Mouse (Mus musculus): ENCODE measurements at regions not wholly inside any gene's neighbourhood (a gene's known extent, or its start where the extent isn't known, plus 50 kb on each side); places are given as distances from the start of the nearest gene placed in this dataset.

- no peak for ATAC-seq (replicated peaks in 1 of 2; ENCODE audit: insufficient read depth in 1 of 2, low FRiP score in 2 of 2, low TSS enrichment in 1 of 2, low read depth in 1 of 2, poor library complexity in 2 of 2, severe bottlenecking in 2 of 2)
Measured at GRCm38 (mm10) chr10:39233926-39234450, 70.4 kb upstream of the Ccn6 start.

DNA sequence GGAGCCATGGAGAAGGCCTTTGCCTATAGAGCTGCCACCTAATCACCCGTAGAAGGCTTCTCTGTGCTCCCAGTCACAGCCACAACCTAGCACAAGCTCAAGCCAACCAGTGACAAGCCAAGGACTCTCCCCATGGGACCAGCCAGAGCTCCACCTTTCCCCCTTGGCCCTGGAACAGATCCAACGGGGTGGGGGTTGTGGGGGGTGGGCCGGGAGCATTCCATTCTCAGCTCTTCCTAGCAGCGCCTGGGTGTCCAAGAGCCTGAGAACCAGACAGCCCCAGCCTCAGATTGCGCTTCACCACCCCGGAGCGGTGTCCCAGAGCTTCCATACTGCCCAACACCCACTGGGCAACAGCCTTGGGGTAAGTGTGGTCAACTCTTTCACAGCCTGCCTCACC lies 69.6 kb upstream of the Ccn6 start:
- ATAC-seq (replicated peaks in 1 of 2; ENCODE audit: insufficient read depth in 1 of 2, low FRiP score in 2 of 2, low TSS enrichment in 1 of 2, low read depth in 1 of 2, poor library complexity in 2 of 2, severe bottlenecking in 2 of 2) = no peak

DNA sequence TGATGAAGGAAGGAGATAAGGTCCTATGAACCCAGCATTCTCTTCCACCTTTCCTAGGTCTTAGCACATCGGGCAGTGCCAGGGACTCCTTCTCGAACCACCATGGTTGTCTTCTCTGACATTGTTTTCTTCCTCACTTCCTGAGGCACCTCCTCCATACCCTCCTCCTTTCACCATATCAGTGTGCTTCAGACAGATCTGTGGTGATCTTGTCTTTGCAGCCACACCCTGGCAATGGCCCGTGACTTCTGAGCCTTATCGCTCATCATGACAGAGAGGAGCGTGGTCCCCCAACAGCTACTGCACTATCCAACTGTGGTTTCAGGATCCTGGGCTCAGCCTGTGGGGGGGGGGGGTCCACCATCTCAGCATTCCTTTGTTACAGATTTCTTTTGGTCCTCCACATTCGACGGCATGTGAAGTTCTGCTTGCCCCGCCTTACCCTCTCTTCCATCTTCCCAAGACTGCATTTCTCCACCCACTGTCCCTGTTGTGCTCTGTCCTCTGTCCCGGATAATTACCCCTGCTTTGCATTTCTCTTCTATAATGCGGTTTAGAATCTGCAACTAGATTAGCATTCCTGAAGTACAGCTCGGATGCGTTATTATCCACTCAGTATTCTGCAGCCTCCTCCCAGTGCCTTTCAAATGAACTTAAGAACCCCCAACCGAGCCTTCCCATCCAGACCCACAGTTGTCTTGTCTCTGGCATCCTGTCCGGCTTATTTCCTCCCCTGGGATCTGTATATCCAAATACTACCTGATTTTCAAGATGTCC lies 67.2 kb upstream of the Ccn6 start:
- ATAC-seq (replicated peaks in 1 of 2; ENCODE audit: insufficient read depth in 1 of 2, low FRiP score in 2 of 2, low TSS enrichment in 1 of 2, low read depth in 1 of 2, poor library complexity in 2 of 2, severe bottlenecking in 2 of 2) = no peak

DNA sequence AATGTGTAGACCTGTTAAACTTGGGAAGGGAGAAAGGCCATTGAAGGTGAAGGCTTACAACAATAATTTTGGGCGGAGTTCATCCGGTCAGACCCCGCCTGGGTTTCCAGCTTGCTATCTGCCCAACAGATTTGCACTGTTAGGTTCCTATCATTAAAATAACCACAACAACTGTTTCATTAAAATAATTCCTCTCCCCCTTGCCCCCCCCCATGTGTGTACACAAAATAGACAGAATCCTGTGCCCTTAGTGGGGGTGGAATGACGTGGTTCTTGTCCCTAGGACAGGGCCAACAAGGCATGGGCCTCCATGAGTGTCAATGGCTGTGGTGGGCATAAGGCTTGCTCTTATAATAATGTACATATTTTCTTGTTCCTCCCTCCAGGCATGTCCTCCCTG lies 65.6 kb upstream of the Ccn6 start:
- ATAC-seq (replicated peaks in 1 of 2; ENCODE audit: insufficient read depth in 1 of 2, low FRiP score in 2 of 2, low TSS enrichment in 1 of 2, low read depth in 1 of 2, poor library complexity in 2 of 2, severe bottlenecking in 2 of 2) = no peak

- no peak for ATAC-seq (replicated peaks in 1 of 2; ENCODE audit: insufficient read depth in 1 of 2, low FRiP score in 2 of 2, low TSS enrichment in 1 of 2, low read depth in 1 of 2, poor library complexity in 2 of 2, severe bottlenecking in 2 of 2)
Measured at GRCm38 (mm10) chr10:39228027-39228426, 64.4 kb upstream of the Ccn6 start.

DNA sequence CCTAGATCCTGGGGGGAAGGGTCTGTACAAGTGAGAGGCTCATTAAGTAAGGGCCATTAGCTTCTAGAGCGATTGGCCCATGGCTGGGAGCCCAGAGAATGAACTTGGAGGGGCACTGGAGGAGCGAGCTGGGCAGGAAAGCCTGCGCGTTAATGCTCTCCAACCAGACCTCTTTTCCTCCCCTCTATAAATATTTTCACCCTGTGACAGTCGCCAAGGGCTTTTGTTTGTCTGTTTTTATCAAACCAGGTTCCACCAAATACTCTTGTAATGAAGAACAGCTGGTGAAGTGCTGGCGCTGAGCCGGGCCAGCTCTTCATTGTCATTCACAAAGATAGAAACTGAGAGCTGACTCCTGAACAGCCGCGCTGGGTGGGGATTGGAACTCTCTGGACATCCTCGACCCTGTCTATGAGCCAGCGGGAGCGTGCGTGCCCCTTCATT lies 63.9 kb upstream of the Ccn6 start:
- ATAC-seq (replicated peaks in 1 of 2; ENCODE audit: insufficient read depth in 1 of 2, low FRiP score in 2 of 2, low TSS enrichment in 1 of 2, low read depth in 1 of 2, poor library complexity in 2 of 2, severe bottlenecking in 2 of 2) = no peak

DNA sequence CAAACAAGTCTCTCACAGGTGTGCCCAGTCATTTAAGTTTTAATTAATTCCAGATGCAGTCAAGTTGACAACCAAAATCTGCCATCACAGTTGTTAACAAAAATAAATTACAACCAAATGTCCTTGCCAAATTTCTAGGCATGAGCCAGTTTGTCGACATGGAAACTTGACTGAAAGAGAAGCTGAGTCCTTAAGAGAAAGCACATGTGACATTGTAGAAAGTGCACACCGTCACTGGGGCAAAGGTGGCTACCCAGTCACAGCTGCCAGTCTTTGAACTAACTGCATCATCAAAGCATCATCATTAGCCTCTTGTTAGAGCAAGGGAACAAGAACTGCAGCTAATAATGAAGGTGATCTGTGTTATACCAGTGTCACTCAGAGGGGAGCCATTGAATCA lies 62.9 kb upstream of the Ccn6 start:
- ATAC-seq (replicated peaks in 1 of 2; ENCODE audit: insufficient read depth in 1 of 2, low FRiP score in 2 of 2, low TSS enrichment in 1 of 2, low read depth in 1 of 2, poor library complexity in 2 of 2, severe bottlenecking in 2 of 2) = no peak

- no peak for ATAC-seq (replicated peaks in 1 of 2; ENCODE audit: insufficient read depth in 1 of 2, low FRiP score in 2 of 2, low TSS enrichment in 1 of 2, low read depth in 1 of 2, poor library complexity in 2 of 2, severe bottlenecking in 2 of 2)
Measured at GRCm38 (mm10) chr10:39224449-39225094, 61.0 kb upstream of the Ccn6 start.

DNA sequence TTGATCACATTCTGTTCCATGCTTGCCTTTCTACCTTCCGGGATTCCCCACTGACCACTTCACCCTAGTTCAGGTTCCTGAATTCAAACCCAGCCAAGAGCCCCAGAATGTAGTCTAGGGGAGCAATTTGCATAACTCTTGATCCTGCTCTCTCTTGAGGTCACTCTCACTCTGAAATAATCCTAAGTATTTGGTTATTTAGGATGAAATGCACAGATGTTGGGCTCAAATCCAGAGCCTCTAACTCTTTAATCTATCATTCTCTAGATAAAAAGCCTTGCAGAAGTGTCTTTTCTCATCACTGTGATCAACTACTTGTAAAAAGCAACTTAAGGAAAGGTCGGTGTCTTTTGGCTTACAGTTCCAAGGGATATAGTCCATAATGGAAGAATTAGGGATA lies 57.4 kb upstream of the Ccn6 start:
- ATAC-seq (replicated peaks in 1 of 2; ENCODE audit: insufficient read depth in 1 of 2, low FRiP score in 2 of 2, low TSS enrichment in 1 of 2, low read depth in 1 of 2, poor library complexity in 2 of 2, severe bottlenecking in 2 of 2) = no peak

GRCm38 (mm10) chr10:39219366-39219765 lies 55.8 kb upstream of the Ccn6 start:
- no peak for ATAC-seq (replicated peaks in 1 of 2; ENCODE audit: insufficient read depth in 1 of 2, low FRiP score in 2 of 2, low TSS enrichment in 1 of 2, low read depth in 1 of 2, poor library complexity in 2 of 2, severe bottlenecking in 2 of 2)

- ATAC-seq (replicated peaks in 1 of 2; ENCODE audit: insufficient read depth in 1 of 2, low FRiP score in 2 of 2, low TSS enrichment in 1 of 2, low read depth in 1 of 2, poor library complexity in 2 of 2, severe bottlenecking in 2 of 2) = no peak
Measured at GRCm38 (mm10) chr10:39218151-39218550, 54.6 kb upstream of the Ccn6 start.

DNA sequence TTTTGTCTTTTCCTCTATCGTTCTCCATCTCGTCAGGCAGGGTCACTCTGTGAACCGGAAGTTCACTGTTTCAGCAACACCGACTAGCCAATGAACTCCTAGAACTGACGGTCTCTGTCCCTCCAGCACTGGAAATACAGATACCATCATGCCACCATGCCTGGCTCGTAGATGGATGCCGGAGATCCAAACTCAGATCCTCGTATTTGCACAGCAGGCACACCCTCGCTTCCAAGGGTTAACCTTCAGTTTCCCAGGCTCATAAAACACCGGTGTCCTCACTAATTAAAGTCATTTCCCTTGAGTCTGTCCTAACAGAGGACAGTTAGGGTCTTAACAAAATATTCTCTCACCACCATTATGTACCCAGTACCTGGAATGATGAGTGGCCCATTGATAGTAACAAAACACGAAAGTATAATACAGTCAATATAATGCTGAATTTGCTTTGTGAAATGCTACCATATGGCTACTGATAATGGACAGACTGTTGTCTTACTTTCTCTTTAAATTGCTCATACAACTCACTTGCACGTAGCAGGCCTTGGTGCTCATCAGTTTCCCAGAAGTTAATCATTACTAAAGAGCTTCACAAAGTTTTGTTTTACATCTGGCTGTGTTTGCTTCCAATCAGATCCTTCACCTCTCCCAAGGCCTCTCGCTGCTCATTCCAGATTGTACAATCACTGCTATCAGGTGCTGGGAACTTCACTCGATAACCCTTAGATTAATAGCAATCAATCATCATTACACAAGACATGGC lies 52.7 kb upstream of the Ccn6 start:
- ATAC-seq (replicated peaks in 1 of 2; ENCODE audit: insufficient read depth in 1 of 2, low FRiP score in 2 of 2, low TSS enrichment in 1 of 2, low read depth in 1 of 2, poor library complexity in 2 of 2, severe bottlenecking in 2 of 2) = no peak

- no peak for ATAC-seq (replicated peaks in 1 of 2; ENCODE audit: insufficient read depth in 1 of 2, low FRiP score in 2 of 2, low TSS enrichment in 1 of 2, low read depth in 1 of 2, poor library complexity in 2 of 2, severe bottlenecking in 2 of 2)
Measured at GRCm38 (mm10) chr10:39214563-39214962, 51.0 kb upstream of the Ccn6 start.
